Mouse (Mus musculus): ENCODE data around the gene Ints7.
A peak's percentile ranks its signal among the peaks of the same experiment; 100 is the strongest.

Gene Ints7

GRCm38 (mm10) chr1:191628457-191629169 lies 53.2 kb downstream of the Ints7 start:
- DNase-seq (ENCODE audit: extremely low read depth, low read depth, low spot score) = no peak

GRCm38 (mm10) chr1:191629170-191629636 lies 53.8 kb downstream of the Ints7 start:
- no peak for DNase-seq (ENCODE audit: extremely low read depth, low read depth, low spot score)

- peak; percentile 33 for DNase-seq (ENCODE audit: extremely low read depth, low read depth, low spot score)
Measured at GRCm38 (mm10) chr1:191632511-191633095, 57.2 kb downstream of the Ints7 start.

GRCm38 (mm10) chr1:191634116-191634515 lies 58.7 kb downstream of the Ints7 start:
- no peak for DNase-seq (ENCODE audit: extremely low read depth, low read depth, low spot score)

GRCm38 (mm10) chr1:191638404-191638803 lies 63.0 kb downstream of the Ints7 start:
- no peak for DNase-seq (ENCODE audit: extremely low read depth, low read depth, low spot score)

- no peak for DNase-seq (ENCODE audit: extremely low read depth, low read depth, low spot score)
Measured at GRCm38 (mm10) chr1:191639200-191639807, 63.9 kb downstream of the Ints7 start.

GRCm38 (mm10) chr1:191640146-191640545 lies 64.7 kb downstream of the Ints7 start:
- DNase-seq (ENCODE audit: extremely low read depth, low read depth, low spot score) = no peak

GRCm38 (mm10) chr1:191640848-191641247 lies 65.4 kb downstream of the Ints7 start:
- DNase-seq (ENCODE audit: extremely low read depth, low read depth, low spot score) = no peak

GRCm38 (mm10) chr1:191641438-191641837 lies 66.0 kb downstream of the Ints7 start:
- DNase-seq (ENCODE audit: extremely low read depth, low read depth, low spot score) = no peak

GRCm38 (mm10) chr1:191642903-191643302 lies 67.5 kb downstream of the Ints7 start:
- no peak for DNase-seq (ENCODE audit: extremely low read depth, low read depth, low spot score)

GRCm38 (mm10) chr1:191645921-191646320 lies 70.5 kb downstream of the Ints7 start:
- no peak for DNase-seq (ENCODE audit: extremely low read depth, low read depth, low spot score)

- DNase-seq (ENCODE audit: extremely low read depth, low read depth, low spot score) = no peak
Measured at GRCm38 (mm10) chr1:191647590-191647989, 72.2 kb downstream of the Ints7 start.

GRCm38 (mm10) chr1:191659441-191659840 lies 84.0 kb downstream of the Ints7 start:
- DNase-seq (ENCODE audit: extremely low read depth, low read depth, low spot score) = no peak

- DNase-seq (ENCODE audit: extremely low read depth, low read depth, low spot score) = no peak
Measured at GRCm38 (mm10) chr1:191661019-191661796, 85.8 kb downstream of the Ints7 start.

- DNase-seq (ENCODE audit: extremely low read depth, low read depth, low spot score) = no peak
Measured at GRCm38 (mm10) chr1:191662178-191662898, 86.9 kb downstream of the Ints7 start.

GRCm38 (mm10) chr1:191662899-191663500 lies 87.6 kb downstream of the Ints7 start:
- no peak for DNase-seq (ENCODE audit: extremely low read depth, low read depth, low spot score)

- no peak for DNase-seq (ENCODE audit: extremely low read depth, low read depth, low spot score)
Measured at GRCm38 (mm10) chr1:191663603-191664002, 88.2 kb downstream of the Ints7 start.

GRCm38 (mm10) chr1:191666351-191666750 lies 90.9 kb downstream of the Ints7 start:
- DNase-seq (ENCODE audit: extremely low read depth, low read depth, low spot score) = no peak

- DNase-seq (ENCODE audit: extremely low read depth, low read depth, low spot score) = no peak
Measured at GRCm38 (mm10) chr1:191668030-191668429, 92.6 kb downstream of the Ints7 start.

Data from fat pad, adult 2 months (tissue).